Mouse (Mus musculus) forebrain, embryonic 14.5 days (tissue): ENCODE measurements at regions not wholly inside any gene's neighbourhood (a gene's known extent, or its start where the extent isn't known, plus 50 kb on each side); places are given as distances from the start of the nearest gene placed in this dataset.

Source experiments
- ATAC-seq: fragments of 200-750 bp; cut with Nextera tagmentation; 2 replicates; pipeline ENCODE4 v1.8.0; 2017; ENCODE audit warnings: mild to moderate bottlenecking, moderate library complexity
- DNase-seq: peaks from one replicate; pipeline ENCODE4 v3.0.0-alpha.2; 2015; ENCODE audit warnings: low spot score
- H3K27ac ChIP-seq: fragments of 300-500 bp; sonication (generic); 2 replicates; pipeline ENCODE4 v1.5.1; 2014; ENCODE audit warnings: low read depth, mild to moderate bottlenecking, control low read depth, low read length, moderate library complexity
- H3K27me3 ChIP-seq: fragments of 300-500 bp; sonication (generic); replicated peaks from 2 replicates; pipeline ENCODE4 v1.6.1; 2014; ENCODE audit warnings: low read length, control low read depth, mixed read lengths; ENCODE audit not compliant: control insufficient read depth, insufficient read depth
- H3K36me3 ChIP-seq: fragments of 300-500 bp; sonication (generic); 2 replicates; pipeline ENCODE4 v1.6.1; 2014; ENCODE audit warnings: low read length, control low read depth; ENCODE audit not compliant: control insufficient read depth, insufficient read depth
- H3K4me1 ChIP-seq: fragments of 300-500 bp; sonication (generic); 2 replicates; pipeline ENCODE4 v1.6.1; 2014; ENCODE audit warnings: antibody characterized with exemption, low read length, control low read depth; ENCODE audit not compliant: control insufficient read depth, insufficient read depth
- H3K4me2 ChIP-seq: fragments of 300-500 bp; sonication (generic); 2 replicates; pipeline ENCODE4 v1.6.1; 2014; ENCODE audit warnings: mild to moderate bottlenecking, control low read depth, low read length
- H3K4me3 ChIP-seq: fragments of 300-500 bp; sonication (generic); 2 replicates; pipeline ENCODE4 v1.5.1; 2014; ENCODE audit warnings: low read depth, low read length, control low read depth
- H3K9ac ChIP-seq: fragments of 300-500 bp; sonication (generic); 2 replicates; pipeline ENCODE4 v1.6.1; 2014; ENCODE audit warnings: mild to moderate bottlenecking, low read length, control low read depth, moderate library complexity
- H3K9me3 ChIP-seq: fragments of 300-500 bp; sonication (generic); replicated peaks from 2 replicates; pipeline ENCODE4 v1.6.1; 2016; ENCODE audit warnings: low read length, control low read depth, mixed read lengths; ENCODE audit not compliant: control insufficient read depth

- no peak for ATAC-seq
- DNase-seq: no peak
Observed at GRCm38 (mm10) chr12:68425006-68425405, 734.0 kb downstream of the Rps29 start.

More at GRCm38 (mm10) chr12:68425006-68425405, 734.0 kb downstream of the Rps29 start:
- Histone ChIP-seq H3K4me2 (no peak overlapping the region), H3K9me3 (no peaks in the 10 kb centered on the region), H3K36me3 (no peaks in the 10 kb centered on the region), H3K4me1 (no peaks in the 10 kb centered on the region), H3K4me3 (no peak overlapping the region), H3K27ac (no peak overlapping the region), H3K27me3 (no peaks in the 10 kb centered on the region), H3K9ac (no peak overlapping the region)
